Mouse (Mus musculus) lung, postnatal 0 days (tissue): ENCODE measurements at regions not wholly inside any gene's neighbourhood (a gene's known extent, or its start where the extent isn't known, plus 50 kb on each side); places are given as distances from the start of the nearest gene placed in this dataset.
"Not testable (repeated sequence)": the region's sequence is repeated elsewhere in the genome, so short reads cannot be mapped to it uniquely, and the experiment has no call there.

Experiments
- CTCF ChIP-seq: IDR thresholded peaks from 2 replicates; pipeline ENCODE4 v1.5.1; 2016; ENCODE audit warnings: antibody characterized with exemption, mild to moderate bottlenecking
- EP300 ChIP-seq: IDR thresholded peaks from 2 replicates; pipeline ENCODE4 v1.6.1; 2016; ENCODE audit warnings: antibody characterized with exemption, mild to moderate bottlenecking, control low read depth

- TF ChIP-seq CTCF, EP300: not testable (repeated sequence)
Measured at GRCm38 (mm10) chr8:20264106-20264505, 98.9 kb downstream of the Gm15319 start.
